Mouse (Mus musculus) CH12.LX (cell line): ENCODE measurements around the gene Gm49387. TPM values are rescaled to one million over a fixed set of nuclear protein-coding genes. Genes with fewer than 3 reads are reported as not detected.

Experiments used
- DNase-seq: peaks from one replicate; pipeline ENCODE4 v3.0.0-alpha.2; 2013; ENCODE audit errors: extremely low read depth
- H3K27ac ChIP-seq: 2 replicates; pipeline ENCODE4 v1.5.1; 2012; ENCODE audit warnings: low read depth, mild to moderate bottlenecking, control low read depth, moderate library complexity; ENCODE audit not compliant: insufficient read depth
- H3K27me3 ChIP-seq: replicated peaks from 2 replicates; pipeline ENCODE3; 2012; ENCODE audit warnings: inconsistent platforms
- H3K36me3 ChIP-seq, 2 experiments: replicated peaks in 1 of 2; 2 replicates each; pipeline versions ENCODE3 to v1.6.1; 2012; ENCODE audit warnings: inconsistent platforms in 1 of 2, low read length in 1 of 2, mild to moderate bottlenecking in 1 of 2, mixed read lengths in 1 of 2, moderate library complexity in 1 of 2; ENCODE audit not compliant: control insufficient read depth in 1 of 2, insufficient read depth in 1 of 2
- H3K4me1 ChIP-seq, 2 experiments: 2 replicates each; pipeline ENCODE4 v1.6.1; 2012; ENCODE audit warnings: inconsistent platforms in 1 of 2, moderate library complexity in 1 of 2; ENCODE audit not compliant: insufficient read depth in 2 of 2, control insufficient read depth in 1 of 2
- H3K4me2 ChIP-seq: 2 replicates; pipeline ENCODE4 v1.6.1; 2012; ENCODE audit warnings: low read depth, mild to moderate bottlenecking, control low read depth; ENCODE audit not compliant: poor library complexity, insufficient read depth, severe bottlenecking
- H3K4me3 ChIP-seq, 3 experiments: fragments of 150-350 bp in 1 of 3; sonication (generic) in 1 of 3; replicated peaks in 1 of 3; 2 replicates each; pipeline versions ENCODE3 to v1.5.1; 2011 to 2012; ENCODE audit warnings: low read depth in 2 of 3, low read length in 2 of 3, mild to moderate bottlenecking in 2 of 3, moderate library complexity in 2 of 3, control low read depth in 1 of 3, improper control_type of control experiment in 1 of 3, inconsistent platforms in 1 of 3, mixed read lengths in 1 of 3; ENCODE audit not compliant: poor library complexity in 1 of 3
- H3K79me2 ChIP-seq: replicated peaks from 2 replicates; pipeline ENCODE4 v1.6.1; 2012; ENCODE audit warnings: mild to moderate bottlenecking, moderate library complexity; ENCODE audit not compliant: control insufficient read depth, poor library complexity, insufficient read depth, severe bottlenecking; ENCODE audit errors: extremely low read depth
- H3K9ac ChIP-seq: 2 replicates; pipeline ENCODE4 v1.6.1; 2012; ENCODE audit warnings: low read depth, mild to moderate bottlenecking, control low read depth, moderate library complexity; ENCODE audit not compliant: insufficient read depth
- H3K9me3 ChIP-seq: replicated peaks from 2 replicates; pipeline ENCODE3; 2012; ENCODE audit warnings: low read length, inconsistent platforms, mixed read lengths
- BHLHE40 ChIP-seq: IDR thresholded peaks from 2 replicates; pipeline ENCODE4 v1.6.1; 2011; ENCODE audit warnings: mild to moderate bottlenecking, low read depth, low read length, improper control_type of control experiment
- ELF1 ChIP-seq: IDR thresholded peaks from 2 replicates; pipeline ENCODE4 v1.6.1; 2014; ENCODE audit warnings: low read depth, mild to moderate bottlenecking, inconsistent platforms, low read length, improper control_type of control experiment
- EP300 ChIP-seq: IDR thresholded peaks from 2 replicates; pipeline ENCODE4 v1.6.1; 2011; ENCODE audit warnings: low read length, improper control_type of control experiment
- ETS1 ChIP-seq: conservative IDR thresholded peaks from 2 replicates; pipeline ENCODE4 v1.6.1; 2012; ENCODE audit warnings: low read depth, mild to moderate bottlenecking, inconsistent platforms, low read length, improper control_type of control experiment, moderate library complexity
- HCFC1 ChIP-seq: IDR thresholded peaks from 2 replicates; pipeline ENCODE4 v1.6.1; 2012; ENCODE audit warnings: low read depth, mild to moderate bottlenecking, inconsistent platforms, low read length, improper control_type of control experiment
- JUND ChIP-seq: conservative IDR thresholded peaks from 2 replicates; pipeline ENCODE4 v1.6.1; 2011; ENCODE audit warnings: low read depth, low read length, improper control_type of control experiment
- KAT2A ChIP-seq: IDR thresholded peaks from 2 replicates; pipeline ENCODE4 v1.6.1; 2012; ENCODE audit warnings: low read length, improper control_type of control experiment, inconsistent platforms; ENCODE audit not compliant: insufficient replicate concordance
- MAFK ChIP-seq: IDR thresholded peaks from 2 replicates; pipeline ENCODE4 v1.6.1; 2011; ENCODE audit warnings: low read length, improper control_type of control experiment; ENCODE audit not compliant: insufficient replicate concordance
- MEF2A ChIP-seq: IDR thresholded peaks from 2 replicates; pipeline ENCODE4 v1.6.1; 2014; ENCODE audit warnings: low read depth, mild to moderate bottlenecking, inconsistent platforms, low read length, improper control_type of control experiment, borderline replicate concordance
- NRF1 ChIP-seq: IDR thresholded peaks from 2 replicates; pipeline ENCODE4 v1.6.1; 2014; ENCODE audit warnings: low read depth, mild to moderate bottlenecking, inconsistent platforms, low read length, improper control_type of control experiment, moderate library complexity
- PAX5 ChIP-seq: IDR thresholded peaks from 2 replicates; pipeline ENCODE4 v1.6.1; 2012; ENCODE audit warnings: low read length, inconsistent platforms, mixed read lengths
- POLR2AphosphoS2 ChIP-seq: IDR thresholded peaks from 2 replicates; pipeline ENCODE4 v1.6.1; 2011; ENCODE audit warnings: low read depth, low read length, improper control_type of control experiment
- RAD21 ChIP-seq: IDR thresholded peaks from 2 replicates; pipeline ENCODE4 v1.6.1; 2011; ENCODE audit warnings: low read depth, mild to moderate bottlenecking, low read length, improper control_type of control experiment, moderate library complexity
- SMC3 ChIP-seq: IDR thresholded peaks from 2 replicates; pipeline ENCODE4 v1.6.1; 2011; ENCODE audit warnings: low read depth, low read length, improper control_type of control experiment
- TBP ChIP-seq: conservative IDR thresholded peaks from 2 replicates; pipeline ENCODE4 v1.6.1; 2011; ENCODE audit warnings: low read depth, low read length, improper control_type of control experiment
- USF2 ChIP-seq: conservative IDR thresholded peaks from 2 replicates; pipeline ENCODE4 v1.6.1; 2011; ENCODE audit warnings: low read depth, low read length, improper control_type of control experiment
- ZC3H11A ChIP-seq: IDR thresholded peaks from 2 replicates; pipeline ENCODE4 v1.6.1; 2012; ENCODE audit warnings: low read depth, mild to moderate bottlenecking, inconsistent platforms, low read length, improper control_type of control experiment
- ZMIZ1 ChIP-seq: IDR thresholded peaks from 2 replicates; pipeline ENCODE4 v1.6.1; 2012; ENCODE audit warnings: low read depth, mild to moderate bottlenecking, inconsistent platforms, low read length, improper control_type of control experiment
- dilution Hi-C: fragments of 300-500 bp; cut with MboI; formaldehyde crosslinking; loops from 2 replicates; pipeline ENCODE4 v1.14.3; 2020; ENCODE audit warnings: low sequenced_read_pairs; ENCODE audit not compliant: extremely low pct_unique_long_range_greater_than_20kb, extremely low pct_ligation_motif_present
- in situ Hi-C: fragments of 300-500 bp; cut with MboI; formaldehyde crosslinking; loops from 3 replicates; pipeline ENCODE4 v1.14.3; 2019; ENCODE audit warnings: low sequenced_read_pairs, low pct_ligation_motif_present, low pct_unique_long_range_greater_than_20kb, mixed read lengths
- polyA plus RNA-seq: library from polyadenylated mRNA; unstranded; fragments of >175 nt; gene quantifications from 2 replicates; pipeline ENCODE4 v1.2.1, GENCODE M21; 2012; ENCODE audit warnings: low read depth; ENCODE audit not compliant: insufficient read length
- total RNA-seq, 2 experiments: library from RNA; depleted of rRNA; stranded (reverse); fragments of 300-350 nt in 1 of 2; fragments of >200 nt in 1 of 2; gene quantifications; 2 replicates each; pipeline ENCODE4 v1.2.3; 2012 to 2014

The Gm49387 gene
- total and polyA plus RNA-seq, 3 experiments = 0.71 TPM; not detected in 2

GRCm38 (mm10) chr14:31664903-31665565, 24.4 kb upstream of the Gm49387 start (continued):
- TF ChIP-seq ZMIZ1 (no peak), KAT2A (no peak), ELF1 (peak; percentile 65), TBP (0 out of 2 replicates have a peak, but pooled peaks have one; percentile 17), MAFK (no peak), ZC3H11A (no peak), POLR2AphosphoS2 (no peak), NRF1 (no peak), PAX5 (no peak)

GRCm38 (mm10) chr14:31664100-31664902, 23.6 kb upstream of the Gm49387 start:
- Histone ChIP-seq H3K27ac (peak overlapping the region; percentile 37), H3K79me2 (no peaks in the 10 kb centered on the region), H3K4me1 (peaks cover 33 to 86% of the 10 kb centered on the region in 2 experiments), H3K4me2 (peak overlapping the region; percentile 24; the same call in 1 of the 2 replicates), H3K36me3 (peaks cover 10 to 30% of the 10 kb centered on the region in 2 experiments), H3K4me3 (no peak overlapping the region), H3K9me3 (peaks cover 8% of the 10 kb centered on the region), H3K27me3 (no peaks in the 10 kb centered on the region), H3K9ac (no peak overlapping the region)
- TF ChIP-seq KAT2A (no peak), BHLHE40 (no peak)
- in situ Hi-C loops (no loop called here), dilution Hi-C loops (no loop called here)
- DNase-seq = no peak

- no peak overlapping the region for H3K4me2 ChIP-seq
- dilution Hi-C loops = no loop called here
- H3K4me3 ChIP-seq = no peak overlapping the region
- peaks cover 8% of the 10 kb centered on the region for H3K9me3 ChIP-seq
- no peaks in the 10 kb centered on the region for H3K79me2 ChIP-seq
- no peak overlapping the region for H3K9ac ChIP-seq
- no peaks in the 10 kb centered on the region for H3K27me3 ChIP-seq
- peaks cover 31 to 86% of the 10 kb centered on the region in 2 experiments for H3K4me1 ChIP-seq
- peak overlapping the region; percentile 15; the same call in 1 of the 2 replicates for H3K27ac ChIP-seq
- no peak for DNase-seq
- no peak for TF ChIP-seq HCFC1
- TF ChIP-seq RAD21 = no peak
- no peak for TF ChIP-seq EP300
- TF ChIP-seq SMC3 = no peak
- no peak for TF ChIP-seq ZC3H11A
- no peak for TF ChIP-seq ETS1
- TF ChIP-seq KAT2A = no peak
- TF ChIP-seq MEF2A = no peak
- no peak for TF ChIP-seq ZMIZ1
- no peak for TF ChIP-seq MAFK
- no peak for TF ChIP-seq BHLHE40
- no peak for TF ChIP-seq JUND
- TF ChIP-seq USF2 = no peak
- peaks cover 10 to 28% of the 10 kb centered on the region in 2 experiments for H3K36me3 ChIP-seq
- in situ Hi-C loops = no loop called here
Measured at GRCm38 (mm10) chr14:31663376-31664099, 22.9 kb upstream of the Gm49387 start.
